Mouse (Mus musculus): Measurements from ENCODE around the gene Sumf2. TPM values are rescaled to one million over a fixed set of nuclear protein-coding genes. Genes with fewer than 3 reads are reported as not detected.

The Sumf2 gene
- polyA plus RNA-seq (2011; ENCODE audit: insufficient read depth, insufficient read length, low read depth, missing spikeins): 58.6 and 61.0 TPM in 2 replicates

GRCm38 (mm10) chr5:129846752-129847557, at the start of gene Sumf2:
Sumf2 (plus strand) TSS chr5:129846986.
- no peaks in the 10 kb centered on the region for H3K4me1 ChIP-seq (ENCODE audit: control insufficient read depth, insufficient read depth, low read length)
- H3K36me3 ChIP-seq (ENCODE audit: control insufficient read depth, insufficient read depth, low read length, poor library complexity, severe bottlenecking): peaks cover 24% of the 10 kb centered on the region

DNA sequence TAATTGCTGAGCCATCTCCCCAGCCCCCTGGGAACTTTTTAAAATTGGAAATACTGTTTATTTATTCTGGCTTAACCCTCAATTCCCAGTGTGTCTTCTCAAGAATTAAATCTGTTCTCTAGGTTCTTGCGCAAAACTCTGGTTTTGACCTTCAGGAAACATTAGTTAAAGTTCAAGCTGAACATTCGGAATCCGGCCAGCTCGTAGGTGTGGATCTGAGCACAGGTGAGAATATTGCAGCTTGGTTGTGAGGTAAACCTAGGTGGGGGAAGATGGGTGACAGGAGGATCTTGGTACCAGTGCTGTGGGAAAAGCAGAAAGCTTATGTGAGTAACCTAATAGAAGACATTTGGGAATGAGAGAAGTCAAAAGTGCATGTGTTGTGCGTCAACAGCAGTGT, 1.9 kb upstream of the Sumf2 start:
- H3K27ac ChIP-seq (ENCODE audit: insufficient read depth, low read length): 0 out of 2 replicates have a peak overlapping the region, but pooled peaks have one; percentile 15

More at GRCm38 (mm10) chr5:129846752-129847557, at the start of gene Sumf2:
- H3K27me3 ChIP-seq (ENCODE audit: control insufficient read depth, insufficient read depth, low read length, poor library complexity, severe bottlenecking): no peaks in the 10 kb centered on the region
- H3K4me3 ChIP-seq (ENCODE audit: low read depth, low read length): peak within 1 kb of the TSS; percentile 98
- no peaks in the 10 kb centered on the region; the same call in 1 of the 2 replicates for H3K9me3 ChIP-seq (replicated peaks; ENCODE audit: control insufficient read depth, insufficient read depth, low read length, poor library complexity, severe bottlenecking)
- TF ChIP-seq POLR2A (IDR thresholded peaks at IDR 0.05; ENCODE audit: insufficient read depth, low read length) (peak; percentile 97), EP300 (IDR thresholded peaks at IDR 0.05; ENCODE audit: insufficient read depth, low read depth, low read length) (no peak), CTCF (IDR thresholded peaks at IDR 0.05; ENCODE audit: low read depth, low read length) (no peak)
- H3K9ac ChIP-seq (ENCODE audit: low read depth, poor library complexity, severe bottlenecking): peak within 1 kb of the TSS; percentile 77
- peak within 1 kb of the TSS; percentile 65 for H3K27ac ChIP-seq (ENCODE audit: insufficient read depth, low read length)

GRCm38 (mm10) chr5:129847558-129847820, 703 bp downstream of the Sumf2 start:
- TF ChIP-seq EP300 (IDR thresholded peaks at IDR 0.05; ENCODE audit: insufficient read depth, low read depth, low read length) (no peak), CTCF (IDR thresholded peaks at IDR 0.05; ENCODE audit: low read depth, low read length) (no peak), POLR2A (IDR thresholded peaks at IDR 0.05; ENCODE audit: insufficient read depth, low read length) (no peak)
- peak overlapping the region; percentile 98 for H3K4me3 ChIP-seq (ENCODE audit: low read depth, low read length)
- H3K27ac ChIP-seq (ENCODE audit: insufficient read depth, low read length): no peak overlapping the region
- H3K9me3 ChIP-seq (replicated peaks; ENCODE audit: control insufficient read depth, insufficient read depth, low read length, poor library complexity, severe bottlenecking): no peaks in the 10 kb centered on the region; the same call in 1 of the 2 replicates
- peak overlapping the region; percentile 77 for H3K9ac ChIP-seq (ENCODE audit: low read depth, poor library complexity, severe bottlenecking)
- H3K36me3 ChIP-seq (ENCODE audit: control insufficient read depth, insufficient read depth, low read length, poor library complexity, severe bottlenecking): peaks cover 24% of the 10 kb centered on the region
- no peaks in the 10 kb centered on the region for H3K27me3 ChIP-seq (ENCODE audit: control insufficient read depth, insufficient read depth, low read length, poor library complexity, severe bottlenecking)
- no peaks in the 10 kb centered on the region for H3K4me1 ChIP-seq (ENCODE audit: control insufficient read depth, insufficient read depth, low read length)

More for the DNA sequence above, 1.9 kb upstream of the Sumf2 start:
- Histone ChIP-seq H3K9ac (ENCODE audit: low read depth, poor library complexity, severe bottlenecking) (no peak overlapping the region), H3K36me3 (ENCODE audit: control insufficient read depth, insufficient read depth, low read length, poor library complexity, severe bottlenecking) (peaks cover 24% of the 10 kb centered on the region), H3K27me3 (ENCODE audit: control insufficient read depth, insufficient read depth, low read length, poor library complexity, severe bottlenecking) (no peaks in the 10 kb centered on the region), H3K9me3 (replicated peaks; ENCODE audit: control insufficient read depth, insufficient read depth, low read length, poor library complexity, severe bottlenecking) (no peaks in the 10 kb centered on the region; the same call in 1 of the 2 replicates), H3K4me3 (ENCODE audit: low read depth, low read length) (no peak overlapping the region), H3K4me1 (ENCODE audit: control insufficient read depth, insufficient read depth, low read length) (no peaks in the 10 kb centered on the region)
- TF ChIP-seq EP300 (IDR thresholded peaks at IDR 0.05; ENCODE audit: insufficient read depth, low read depth, low read length) (no peak), POLR2A (IDR thresholded peaks at IDR 0.05; ENCODE audit: insufficient read depth, low read length) (no peak), CTCF (IDR thresholded peaks at IDR 0.05; ENCODE audit: low read depth, low read length) (no peak)

- H3K27me3 ChIP-seq (ENCODE audit: control insufficient read depth, insufficient read depth, low read length, poor library complexity, severe bottlenecking): no peaks in the 10 kb centered on the region
- TF ChIP-seq EP300 (IDR thresholded peaks at IDR 0.05; ENCODE audit: insufficient read depth, low read depth, low read length) (no peak), POLR2A (IDR thresholded peaks at IDR 0.05; ENCODE audit: insufficient read depth, low read length) (no peak), CTCF (IDR thresholded peaks at IDR 0.05; ENCODE audit: low read depth, low read length) (peak; percentile 34)
- H3K36me3 ChIP-seq (ENCODE audit: control insufficient read depth, insufficient read depth, low read length, poor library complexity, severe bottlenecking): peaks cover 21% of the 10 kb centered on the region
- H3K9ac ChIP-seq (ENCODE audit: low read depth, poor library complexity, severe bottlenecking): no peak overlapping the region
- H3K9me3 ChIP-seq (replicated peaks; ENCODE audit: control insufficient read depth, insufficient read depth, low read length, poor library complexity, severe bottlenecking): no peaks in the 10 kb centered on the region
- H3K4me1 ChIP-seq (ENCODE audit: control insufficient read depth, insufficient read depth, low read length): no peaks in the 10 kb centered on the region
- H3K4me3 ChIP-seq (ENCODE audit: low read depth, low read length): no peak overlapping the region
- H3K27ac ChIP-seq (ENCODE audit: insufficient read depth, low read length): no peak overlapping the region
Measured at GRCm38 (mm10) chr5:129855163-129855562, 8.4 kb downstream of the Sumf2 start.

DNA sequence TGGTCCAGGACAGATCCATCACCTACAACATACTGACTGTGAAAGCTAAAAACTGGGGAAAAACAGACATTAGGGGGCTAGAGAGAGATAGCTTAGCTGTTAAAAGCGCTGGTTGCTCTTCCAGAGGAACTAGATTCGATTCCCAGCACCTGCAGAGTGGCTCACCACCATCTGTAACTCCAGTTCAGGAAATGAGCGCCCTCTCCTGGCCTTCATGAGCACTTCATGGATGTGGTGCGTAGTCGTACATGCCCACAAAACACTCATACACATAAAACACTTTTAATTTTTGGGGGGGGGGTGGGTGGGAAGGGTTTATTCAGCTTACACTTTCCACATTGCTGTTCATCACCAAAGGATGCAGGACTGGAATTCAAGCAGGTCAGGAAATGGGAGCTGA, 9.6 kb downstream of the Sumf2 start:
- H3K9ac ChIP-seq (ENCODE audit: low read depth, poor library complexity, severe bottlenecking): no peak overlapping the region
- peaks cover 25% of the 10 kb centered on the region for H3K36me3 ChIP-seq (ENCODE audit: control insufficient read depth, insufficient read depth, low read length, poor library complexity, severe bottlenecking)
- H3K27me3 ChIP-seq (ENCODE audit: control insufficient read depth, insufficient read depth, low read length, poor library complexity, severe bottlenecking): no peaks in the 10 kb centered on the region
- H3K27ac ChIP-seq (ENCODE audit: insufficient read depth, low read length): no peak overlapping the region
- H3K4me1 ChIP-seq (ENCODE audit: control insufficient read depth, insufficient read depth, low read length): no peaks in the 10 kb centered on the region
- H3K9me3 ChIP-seq (replicated peaks; ENCODE audit: control insufficient read depth, insufficient read depth, low read length, poor library complexity, severe bottlenecking): no peaks in the 10 kb centered on the region
- TF ChIP-seq CTCF (IDR thresholded peaks at IDR 0.05; ENCODE audit: low read depth, low read length) (peak; percentile 61), EP300 (IDR thresholded peaks at IDR 0.05; ENCODE audit: insufficient read depth, low read depth, low read length) (no peak)
- no peak overlapping the region for H3K4me3 ChIP-seq (ENCODE audit: low read depth, low read length)

DNA sequence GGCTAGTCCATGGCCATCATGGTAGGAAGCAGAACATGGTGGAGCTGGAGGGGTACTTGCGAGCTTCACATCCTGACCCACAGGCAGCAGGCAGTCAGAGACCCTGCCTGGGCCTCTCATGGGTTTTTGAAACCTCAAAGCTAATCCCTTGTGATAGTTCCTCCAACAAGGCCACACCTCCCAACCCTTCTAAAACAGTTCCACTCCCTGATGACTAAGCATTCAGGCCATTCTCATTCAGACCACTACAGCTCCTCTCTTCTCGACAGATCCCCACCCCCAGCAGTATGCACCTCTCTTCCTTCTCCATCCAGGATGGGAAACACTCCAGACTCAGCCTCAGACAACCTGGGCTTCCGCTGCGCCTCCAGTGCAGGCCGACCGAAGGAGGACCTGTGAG, 15.5 kb downstream of the Sumf2 start:
- TF ChIP-seq EP300 (IDR thresholded peaks at IDR 0.05; ENCODE audit: insufficient read depth, low read depth, low read length) (no peak), CTCF (IDR thresholded peaks at IDR 0.05; ENCODE audit: low read depth, low read length) (no peak)
- H3K27me3 ChIP-seq (ENCODE audit: control insufficient read depth, insufficient read depth, low read length, poor library complexity, severe bottlenecking): no peaks in the 10 kb centered on the region
- peaks cover 22% of the 10 kb centered on the region for H3K36me3 ChIP-seq (ENCODE audit: control insufficient read depth, insufficient read depth, low read length, poor library complexity, severe bottlenecking)
- H3K9me3 ChIP-seq (replicated peaks; ENCODE audit: control insufficient read depth, insufficient read depth, low read length, poor library complexity, severe bottlenecking): no peaks in the 10 kb centered on the region
- H3K27ac ChIP-seq (ENCODE audit: insufficient read depth, low read length): no peak overlapping the region
- H3K9ac ChIP-seq (ENCODE audit: low read depth, poor library complexity, severe bottlenecking): no peak overlapping the region
- H3K4me1 ChIP-seq (ENCODE audit: control insufficient read depth, insufficient read depth, low read length): no peaks in the 10 kb centered on the region
- no peak overlapping the region for H3K4me3 ChIP-seq (ENCODE audit: low read depth, low read length)
